Mouse (Mus musculus): ENCODE measurements around the gene Dscam.

Gene Dscam

GRCm38 (mm10) chr16:96968885-96969480 lies 201.6 kb downstream of the Dscam start:
- in situ Hi-C loops (cut with MboI; ENCODE audit: unreplicated experiment in 2 of 2), result no loop called here

- in situ Hi-C loops (cut with MboI; ENCODE audit: unreplicated experiment in 2 of 2), result no loop called here
Measured at GRCm38 (mm10) chr16:96959695-96960094, 210.9 kb downstream of the Dscam start.

GRCm38 (mm10) chr16:96945468-96946302 lies 224.9 kb downstream of the Dscam start:
- in situ Hi-C loops (cut with MboI; ENCODE audit: unreplicated experiment in 2 of 2), result no loop called here

- in situ Hi-C loops (cut with MboI; ENCODE audit: unreplicated experiment in 2 of 2), result no loop called here
Measured at GRCm38 (mm10) chr16:96943648-96944047, 226.9 kb downstream of the Dscam start.

GRCm38 (mm10) chr16:96934795-96935194 lies 235.8 kb downstream of the Dscam start:
- in situ Hi-C loops (cut with MboI; ENCODE audit: unreplicated experiment in 2 of 2), result no loop called here

- in situ Hi-C loops (cut with MboI; ENCODE audit: unreplicated experiment in 2 of 2), result no loop called here
Measured at GRCm38 (mm10) chr16:96932211-96932610, 238.3 kb downstream of the Dscam start.

- in situ Hi-C loops (cut with MboI; ENCODE audit: unreplicated experiment in 2 of 2), result no loop called here
Measured at GRCm38 (mm10) chr16:96931771-96932170, 238.8 kb downstream of the Dscam start.

GRCm38 (mm10) chr16:96928011-96928410 lies 242.5 kb downstream of the Dscam start:
- in situ Hi-C loops (cut with MboI; ENCODE audit: unreplicated experiment in 2 of 2), result no loop called here

GRCm38 (mm10) chr16:96927408-96927807 lies 243.1 kb downstream of the Dscam start:
- in situ Hi-C loops (cut with MboI; ENCODE audit: unreplicated experiment in 2 of 2), result no loop called here

GRCm38 (mm10) chr16:96926977-96927376 lies 243.6 kb downstream of the Dscam start:
- in situ Hi-C loops (cut with MboI; ENCODE audit: unreplicated experiment in 2 of 2), result no loop called here

- in situ Hi-C loops (cut with MboI; ENCODE audit: unreplicated experiment in 2 of 2), result no loop called here
Measured at GRCm38 (mm10) chr16:96923941-96924340, 246.6 kb downstream of the Dscam start.

GRCm38 (mm10) chr16:96914495-96914894 lies 256.1 kb downstream of the Dscam start:
- in situ Hi-C loops (cut with MboI; ENCODE audit: unreplicated experiment in 2 of 2), result no loop called here

- in situ Hi-C loops (cut with MboI; ENCODE audit: unreplicated experiment in 2 of 2), result no loop called here
Measured at GRCm38 (mm10) chr16:96912836-96913235, 257.7 kb downstream of the Dscam start.

GRCm38 (mm10) chr16:96912103-96912502 lies 258.4 kb downstream of the Dscam start:
- in situ Hi-C loops (cut with MboI; ENCODE audit: unreplicated experiment in 2 of 2), result no loop called here

- in situ Hi-C loops (cut with MboI; ENCODE audit: unreplicated experiment in 2 of 2), result no loop called here
Measured at GRCm38 (mm10) chr16:96910405-96911164, 260.0 kb downstream of the Dscam start.

- in situ Hi-C loops (cut with MboI; ENCODE audit: unreplicated experiment in 2 of 2), result no loop called here
Measured at GRCm38 (mm10) chr16:96907818-96908217, 262.7 kb downstream of the Dscam start.

- in situ Hi-C loops (cut with MboI; ENCODE audit: unreplicated experiment in 2 of 2), result no loop called here
Measured at GRCm38 (mm10) chr16:96907081-96907480, 263.5 kb downstream of the Dscam start.

GRCm38 (mm10) chr16:96906630-96907029 lies 263.9 kb downstream of the Dscam start:
- in situ Hi-C loops (cut with MboI; ENCODE audit: unreplicated experiment in 2 of 2), result no loop called here

- in situ Hi-C loops (cut with MboI; ENCODE audit: unreplicated experiment in 2 of 2), result no loop called here
Measured at GRCm38 (mm10) chr16:96904761-96905160, 265.8 kb downstream of the Dscam start.

- in situ Hi-C loops (cut with MboI; ENCODE audit: unreplicated experiment in 2 of 2), result no loop called here
Measured at GRCm38 (mm10) chr16:96904359-96904758, 266.2 kb downstream of the Dscam start.

- in situ Hi-C loops (cut with MboI; ENCODE audit: unreplicated experiment in 2 of 2), result no loop called here
Measured at GRCm38 (mm10) chr16:96902596-96902995, 268.0 kb downstream of the Dscam start.

All from v-Abl transformed pro-B cells (cell line).